Mouse (Mus musculus): Measurements from ENCODE around the gene Smarca2. TPM values are rescaled to one million over a fixed set of nuclear protein-coding genes. Genes with fewer than 3 reads are reported as not detected.

Smarca2 gene
- polyA plus RNA-seq, 1 experiment: 209 TPM

GRCm38 (mm10) chr19:26606321-26607155, 1.7 kb downstream of the Smarca2 start:
- Histone ChIP-seq H3K27ac (ENCODE audit: control insufficient read depth, insufficient read depth, low read depth, low read length) (peak overlapping the region; percentile 75), H3K27me3 (ENCODE audit: control insufficient read depth, insufficient read depth, low read length) (peaks cover 8% of the 10 kb centered on the region; the same call in 1 of the 2 replicates), H3K36me3 (ENCODE audit: control insufficient read depth, insufficient read depth, low read length) (no peaks in the 10 kb centered on the region), H3K4me1 (ENCODE audit: control insufficient read depth, insufficient read depth, low read length) (peaks cover 16% of the 10 kb centered on the region), H3K4me3 (ENCODE audit: control insufficient read depth, low read depth, low read length) (peak overlapping the region; percentile 74)
- TF ChIP-seq POLR2A (IDR thresholded peaks at IDR 0.05; ENCODE audit: control insufficient read depth, low read depth, low read length): no peak
- no peak for TF ChIP-seq CTCF (IDR thresholded peaks at IDR 0.05; ENCODE audit: control insufficient read depth, insufficient read depth, insufficient replicate concordance, low read depth, low read length)

GRCm38 (mm10) chr19:26607156-26607536, 2.3 kb downstream of the Smarca2 start:
- no peaks in the 10 kb centered on the region for H3K36me3 ChIP-seq (ENCODE audit: control insufficient read depth, insufficient read depth, low read length)
- peaks cover 16% of the 10 kb centered on the region for H3K4me1 ChIP-seq (ENCODE audit: control insufficient read depth, insufficient read depth, low read length)
- peak overlapping the region; percentile 75 for H3K27ac ChIP-seq (ENCODE audit: control insufficient read depth, insufficient read depth, low read depth, low read length)
- TF ChIP-seq POLR2A (IDR thresholded peaks at IDR 0.05; ENCODE audit: control insufficient read depth, low read depth, low read length) (peak; percentile 23; the same call in 1 of the 2 replicates), CTCF (IDR thresholded peaks at IDR 0.05; ENCODE audit: control insufficient read depth, insufficient read depth, insufficient replicate concordance, low read depth, low read length) (no peak)
- peak overlapping the region; percentile 74 for H3K4me3 ChIP-seq (ENCODE audit: control insufficient read depth, low read depth, low read length)
- H3K27me3 ChIP-seq (ENCODE audit: control insufficient read depth, insufficient read depth, low read length): peaks cover 8% of the 10 kb centered on the region; the same call in 1 of the 2 replicates

GRCm38 (mm10) chr19:26607551-26608433, 2.9 kb downstream of the Smarca2 start:
- no peaks in the 10 kb centered on the region for H3K36me3 ChIP-seq (ENCODE audit: control insufficient read depth, insufficient read depth, low read length)

GRCm38 (mm10) chr19:26608434-26608812, 3.6 kb downstream of the Smarca2 start:
- no peaks in the 10 kb centered on the region for H3K36me3 ChIP-seq (ENCODE audit: control insufficient read depth, insufficient read depth, low read length)
- H3K4me3 ChIP-seq (ENCODE audit: control insufficient read depth, low read depth, low read length): peak overlapping the region; percentile 7; the same call in 1 of the 2 replicates
- no peak overlapping the region for H3K27ac ChIP-seq (ENCODE audit: control insufficient read depth, insufficient read depth, low read depth, low read length)
- no peak for TF ChIP-seq CTCF (IDR thresholded peaks at IDR 0.05; ENCODE audit: control insufficient read depth, insufficient read depth, insufficient replicate concordance, low read depth, low read length)
- no peak for TF ChIP-seq POLR2A (IDR thresholded peaks at IDR 0.05; ENCODE audit: control insufficient read depth, low read depth, low read length)
- H3K27me3 ChIP-seq (ENCODE audit: control insufficient read depth, insufficient read depth, low read length): peaks cover 8% of the 10 kb centered on the region; the same call in 1 of the 2 replicates
- peaks cover 16% of the 10 kb centered on the region for H3K4me1 ChIP-seq (ENCODE audit: control insufficient read depth, insufficient read depth, low read length)

More at GRCm38 (mm10) chr19:26607551-26608433, 2.9 kb downstream of the Smarca2 start:
- Histone ChIP-seq H3K27ac (ENCODE audit: control insufficient read depth, insufficient read depth, low read depth, low read length) (peak overlapping the region; percentile 75), H3K4me1 (ENCODE audit: control insufficient read depth, insufficient read depth, low read length) (peaks cover 16% of the 10 kb centered on the region), H3K4me3 (ENCODE audit: control insufficient read depth, low read depth, low read length) (peak overlapping the region; percentile 74), H3K27me3 (ENCODE audit: control insufficient read depth, insufficient read depth, low read length) (peaks cover 8% of the 10 kb centered on the region; the same call in 1 of the 2 replicates)
- no peak for TF ChIP-seq POLR2A (IDR thresholded peaks at IDR 0.05; ENCODE audit: control insufficient read depth, low read depth, low read length)
- TF ChIP-seq CTCF (IDR thresholded peaks at IDR 0.05; ENCODE audit: control insufficient read depth, insufficient read depth, insufficient replicate concordance, low read depth, low read length): no peak

GRCm38 (mm10) chr19:26609637-26610036, 4.8 kb downstream of the Smarca2 start:
- Histone ChIP-seq H3K27me3 (ENCODE audit: control insufficient read depth, insufficient read depth, low read length) (peaks cover 8% of the 10 kb centered on the region; the same call in 1 of the 2 replicates), H3K27ac (ENCODE audit: control insufficient read depth, insufficient read depth, low read depth, low read length) (no peak overlapping the region), H3K4me3 (ENCODE audit: control insufficient read depth, low read depth, low read length) (no peak overlapping the region), H3K4me1 (ENCODE audit: control insufficient read depth, insufficient read depth, low read length) (peaks cover 16% of the 10 kb centered on the region), H3K36me3 (ENCODE audit: control insufficient read depth, insufficient read depth, low read length) (no peaks in the 10 kb centered on the region)
- TF ChIP-seq CTCF (IDR thresholded peaks at IDR 0.05; ENCODE audit: control insufficient read depth, insufficient read depth, insufficient replicate concordance, low read depth, low read length): no peak
- no peak for TF ChIP-seq POLR2A (IDR thresholded peaks at IDR 0.05; ENCODE audit: control insufficient read depth, low read depth, low read length)

GRCm38 (mm10) chr19:26612995-26613394, 8.1 kb downstream of the Smarca2 start:
- H3K36me3 ChIP-seq (ENCODE audit: control insufficient read depth, insufficient read depth, low read length): no peaks in the 10 kb centered on the region

GRCm38 (mm10) chr19:26613665-26614064, 8.8 kb downstream of the Smarca2 start:
- Histone ChIP-seq H3K4me1 (ENCODE audit: control insufficient read depth, insufficient read depth, low read length) (peaks cover 2% of the 10 kb centered on the region; the same call in 1 of the 2 replicates), H3K27me3 (ENCODE audit: control insufficient read depth, insufficient read depth, low read length) (no peaks in the 10 kb centered on the region), H3K27ac (ENCODE audit: control insufficient read depth, insufficient read depth, low read depth, low read length) (peak overlapping the region; percentile 56), H3K36me3 (ENCODE audit: control insufficient read depth, insufficient read depth, low read length) (no peaks in the 10 kb centered on the region), H3K4me3 (ENCODE audit: control insufficient read depth, low read depth, low read length) (no peak overlapping the region)
- no peak for TF ChIP-seq POLR2A (IDR thresholded peaks at IDR 0.05; ENCODE audit: control insufficient read depth, low read depth, low read length)
- TF ChIP-seq CTCF (IDR thresholded peaks at IDR 0.05; ENCODE audit: control insufficient read depth, insufficient read depth, insufficient replicate concordance, low read depth, low read length): no peak

More at GRCm38 (mm10) chr19:26612995-26613394, 8.1 kb downstream of the Smarca2 start:
- TF ChIP-seq POLR2A (IDR thresholded peaks at IDR 0.05; ENCODE audit: control insufficient read depth, low read depth, low read length): no peak
- no peaks in the 10 kb centered on the region for H3K27me3 ChIP-seq (ENCODE audit: control insufficient read depth, insufficient read depth, low read length)
- peak overlapping the region; percentile 56 for H3K27ac ChIP-seq (ENCODE audit: control insufficient read depth, insufficient read depth, low read depth, low read length)
- no peak overlapping the region for H3K4me3 ChIP-seq (ENCODE audit: control insufficient read depth, low read depth, low read length)
- H3K4me1 ChIP-seq (ENCODE audit: control insufficient read depth, insufficient read depth, low read length): peaks cover 2% of the 10 kb centered on the region; the same call in 1 of the 2 replicates
